Mouse (Mus musculus): ENCODE data around the gene Mog.
"Not testable (repeated sequence)": the region's sequence is repeated elsewhere in the genome, so short reads cannot be mapped to it uniquely, and the experiment has no call there.

Mog gene

GRCm38 (mm10) chr17:37045611-37046311, 22.6 kb upstream of the Mog start, which contains the start of gene Gabbr1:
TSS of gene Gabbr1 (plus strand) at chr17:37045966.
- DNase-seq (ENCODE audit: low spot score), result peak; percentile 35

GRCm38 (mm10) chr17:37044651-37045244, 21.6 kb upstream of the Mog start:
- no peak for DNase-seq (ENCODE audit: low spot score)

GRCm38 (mm10) chr17:37039127-37039894, 16.1 kb upstream of the Mog start:
- DNase-seq (ENCODE audit: low spot score), result no peak

- DNase-seq (ENCODE audit: low spot score), result no peak
These were observed 6.0 kb upstream of the Mog start for GRCm38 (mm10) chr17:37029162-37029561.

GRCm38 (mm10) chr17:37028683-37029120, 5.5 kb upstream of the Mog start:
- DNase-seq (ENCODE audit: low spot score), result peak; percentile 33

- DNase-seq (ENCODE audit: low spot score), result no peak
These were observed 5.0 kb upstream of the Mog start for GRCm38 (mm10) chr17:37028212-37028611.

GRCm38 (mm10) chr17:37027486-37027885, 4.3 kb upstream of the Mog start:
- no peak for DNase-seq (ENCODE audit: low spot score)

- no peak for DNase-seq (ENCODE audit: low spot score)
These were observed 3.2 kb upstream of the Mog start for GRCm38 (mm10) chr17:37026425-37026824.

- DNase-seq (ENCODE audit: low spot score), result not testable (repeated sequence)
These were observed 4.0 kb downstream of the Mog start for GRCm38 (mm10) chr17:37019242-37019641.

- no peak for DNase-seq (ENCODE audit: low spot score)
These were observed 4.9 kb downstream of the Mog start for GRCm38 (mm10) chr17:37018328-37018727.

GRCm38 (mm10) chr17:37016333-37016732, 6.9 kb downstream of the Mog start:
- no peak for DNase-seq (ENCODE audit: low spot score)

GRCm38 (mm10) chr17:37012141-37012540, 11.1 kb downstream of the Mog start:
- no peak for DNase-seq (ENCODE audit: low spot score)

GRCm38 (mm10) chr17:37011719-37012118, 11.5 kb downstream of the Mog start:
- DNase-seq (ENCODE audit: low spot score), result no peak

GRCm38 (mm10) chr17:37009460-37010042, 13.6 kb downstream of the Mog start:
- no peak for DNase-seq (ENCODE audit: low spot score)

GRCm38 (mm10) chr17:37008161-37008560, 15.0 kb downstream of the Mog start:
- DNase-seq (ENCODE audit: low spot score), result no peak

- DNase-seq (ENCODE audit: low spot score), result no peak
These were observed 19.8 kb downstream of the Mog start for GRCm38 (mm10) chr17:37003366-37003765.

GRCm38 (mm10) chr17:37002364-37003330, 20.6 kb downstream of the Mog start:
- DNase-seq (ENCODE audit: low spot score), result no peak

- DNase-seq (ENCODE audit: low spot score), result no peak
These were observed 22.3 kb downstream of the Mog start, which contains the start of gene Zfp57 for GRCm38 (mm10) chr17:37000863-37001262. TSS of gene Zfp57 (plus strand) at chr17:37001163.

- DNase-seq (ENCODE audit: low spot score), result no peak
These were observed 24.7 kb downstream of the Mog start for GRCm38 (mm10) chr17:36998477-36998876.

GRCm38 (mm10) chr17:36997033-36997735, 26.0 kb downstream of the Mog start:
- no peak for DNase-seq (ENCODE audit: low spot score)

GRCm38 (mm10) chr17:36995448-36995847, 27.8 kb downstream of the Mog start:
- DNase-seq (ENCODE audit: low spot score), result no peak
